Mouse (Mus musculus): ENCODE data around the gene Prkag1.
A peak's percentile ranks its signal among the peaks of the same experiment; 100 is the strongest.

Prkag1 gene

GRCm38 (mm10) chr15:98793141-98793698, 38.1 kb downstream of the Prkag1 start:
- DNase-seq (ENCODE audit: low spot score in 2 of 2) = no peak

- no peak for DNase-seq (ENCODE audit: low spot score in 2 of 2)
Measured at GRCm38 (mm10) chr15:98792233-98793020, 38.9 kb downstream of the Prkag1 start.

GRCm38 (mm10) chr15:98791771-98792170, 39.5 kb downstream of the Prkag1 start:
- no peak for DNase-seq (ENCODE audit: low spot score in 2 of 2)

GRCm38 (mm10) chr15:98791221-98791620, 40.1 kb downstream of the Prkag1 start:
- DNase-seq (ENCODE audit: low spot score in 2 of 2) = no peak

- DNase-seq (ENCODE audit: low spot score in 2 of 2) = no peak
Measured at GRCm38 (mm10) chr15:98790761-98791160, 40.6 kb downstream of the Prkag1 start.

GRCm38 (mm10) chr15:98789661-98790535, 41.4 kb downstream of the Prkag1 start, which contains the start of gene Wnt1:
TSS of gene Wnt1 (plus strand) at chr15:98789857.
- peak; percentile 32 to 47 for DNase-seq (ENCODE audit: low spot score in 2 of 2)

GRCm38 (mm10) chr15:98788972-98789660, 42.2 kb downstream of the Prkag1 start:
- no peak for DNase-seq (ENCODE audit: low spot score in 2 of 2)

GRCm38 (mm10) chr15:98787930-98788329, 43.4 kb downstream of the Prkag1 start:
- no peak for DNase-seq (ENCODE audit: low spot score in 2 of 2)

- no peak for DNase-seq (ENCODE audit: low spot score in 2 of 2)
Measured at GRCm38 (mm10) chr15:98785744-98786143, 45.6 kb downstream of the Prkag1 start.

- no peak for DNase-seq (ENCODE audit: low spot score in 2 of 2)
Measured at GRCm38 (mm10) chr15:98781166-98781565, 50.2 kb downstream of the Prkag1 start.

GRCm38 (mm10) chr15:98780573-98780972, 50.7 kb downstream of the Prkag1 start:
- DNase-seq (ENCODE audit: low spot score in 2 of 2) = no peak

- no peak for DNase-seq (ENCODE audit: low spot score in 2 of 2)
Measured at GRCm38 (mm10) chr15:98780075-98780474, 51.2 kb downstream of the Prkag1 start.

- DNase-seq (ENCODE audit: low spot score in 2 of 2) = no peak
Measured at GRCm38 (mm10) chr15:98778806-98779205, 52.5 kb downstream of the Prkag1 start.

- DNase-seq (ENCODE audit: low spot score in 2 of 2) = no peak
Measured at GRCm38 (mm10) chr15:98778191-98778770, 53.0 kb downstream of the Prkag1 start.

GRCm38 (mm10) chr15:98777762-98778161, 53.6 kb downstream of the Prkag1 start, which contains the start of gene Wnt10b:
TSS of gene Wnt10b (minus strand) at chr15:98778150.
- DNase-seq (ENCODE audit: low spot score in 2 of 2) = no peak

GRCm38 (mm10) chr15:98777005-98777616, 54.2 kb downstream of the Prkag1 start:
- peak; percentile 20 to 23 for DNase-seq (ENCODE audit: low spot score in 2 of 2)

- peak; percentile 35 to 50 for DNase-seq (ENCODE audit: low spot score in 2 of 2)
Measured at GRCm38 (mm10) chr15:98776280-98777004, 54.9 kb downstream of the Prkag1 start.

- DNase-seq (ENCODE audit: low spot score in 2 of 2) = no peak
Measured at GRCm38 (mm10) chr15:98775533-98775932, 55.8 kb downstream of the Prkag1 start.

GRCm38 (mm10) chr15:98774096-98774495, 57.2 kb downstream of the Prkag1 start:
- DNase-seq (ENCODE audit: low spot score in 2 of 2) = no peak
